Mouse (Mus musculus) liver, embryonic 16.5 days (tissue): ENCODE measurements around the gene Ptprc. TPM values are rescaled to one million over a fixed set of nuclear protein-coding genes. Genes with fewer than 3 reads are reported as not detected.

Experiments
- ATAC-seq: fragments of 200-750 bp; cut with Nextera tagmentation; 2 replicates; pipeline ENCODE4 v1.8.0; 2017; ENCODE audit warnings: low read depth, mild to moderate bottlenecking, moderate number of reproducible peaks, moderate library complexity
- H3K27ac ChIP-seq: fragments of 300-500 bp; sonication (generic); 2 replicates; pipeline ENCODE4 v1.5.1; 2014; ENCODE audit warnings: mild to moderate bottlenecking, low read length
- H3K27me3 ChIP-seq: fragments of 300-500 bp; sonication (generic); 2 replicates; pipeline ENCODE4 v1.6.1; 2014; ENCODE audit warnings: low read depth, low read length, mixed read lengths; ENCODE audit not compliant: control insufficient read depth, insufficient read depth
- H3K36me3 ChIP-seq: fragments of 300-500 bp; sonication (generic); 2 replicates; pipeline ENCODE4 v1.6.1; 2014; ENCODE audit warnings: mild to moderate bottlenecking; ENCODE audit not compliant: control insufficient read depth, insufficient read depth
- H3K4me1 ChIP-seq: fragments of 300-500 bp; sonication (generic); 2 replicates; pipeline ENCODE4 v1.6.1; 2014; ENCODE audit warnings: low read depth, low read length, mixed read lengths; ENCODE audit not compliant: control insufficient read depth
- H3K4me2 ChIP-seq: fragments of 300-500 bp; sonication (generic); 2 replicates; pipeline ENCODE4 v1.6.1; 2014; ENCODE audit warnings: low read depth, low read length, mixed read lengths
- H3K4me3 ChIP-seq: fragments of 300-500 bp; sonication (generic); 2 replicates; pipeline ENCODE4 v1.5.1; 2014; ENCODE audit warnings: low read depth, mild to moderate bottlenecking, low read length
- H3K9ac ChIP-seq: fragments of 300-500 bp; sonication (generic); 2 replicates; pipeline ENCODE4 v1.6.1; 2014; ENCODE audit warnings: low read depth, low read length
- H3K9me3 ChIP-seq: fragments of 300-500 bp; sonication (generic); replicated peaks from 2 replicates; pipeline ENCODE4 v1.6.1; 2016; ENCODE audit warnings: low read length; ENCODE audit not compliant: control insufficient read depth
- WGBS: fragments of 180-500 bp; shearing (Covaris S2); extraction: QIAGEN DNeasy Blood & Tissue Kit; methylation state at CpG from one replicate; pipeline ENCODE4 v1.1.7; 2014; ENCODE audit not compliant: insufficient replicate concordance; 5-methylcytosine and 5-hydroxymethylcytosine counted together
- polyA plus RNA-seq: library from polyadenylated mRNA; unstranded; fragments of >200 nt; fragmentation: Nextera tagmentation; extraction: Ambion mirVana; gene quantifications from 2 replicates; pipeline ENCODE4 v1.2.1, GENCODE M21; 2015

Gene Ptprc
- polyA plus RNA-seq, 1 experiment from 2014 or later = 8.9 TPM

GRCm38 (mm10) chr1:138137696-138138095 lies 37.8 kb downstream of the Ptprc start:
- no peak overlapping the region for H3K4me3 ChIP-seq
- no peaks in the 10 kb centered on the region for H3K36me3 ChIP-seq
- H3K9me3 ChIP-seq = no peaks in the 10 kb centered on the region
- H3K27me3 ChIP-seq = no peaks in the 10 kb centered on the region
- no peak overlapping the region for H3K27ac ChIP-seq
- 63% methylated on average over 4 of the region's 4 CpGs for WGBS
- no peaks in the 10 kb centered on the region for H3K4me1 ChIP-seq
- H3K9ac ChIP-seq = no peak overlapping the region
- no peak overlapping the region for H3K4me2 ChIP-seq
- no peak for ATAC-seq

GRCm38 (mm10) chr1:138137024-138137577 lies 38.4 kb downstream of the Ptprc start:
- Histone ChIP-seq H3K27me3 (no peaks in the 10 kb centered on the region), H3K4me2 (no peak overlapping the region), H3K36me3 (no peaks in the 10 kb centered on the region), H3K9me3 (no peaks in the 10 kb centered on the region), H3K9ac (no peak overlapping the region), H3K27ac (no peak overlapping the region), H3K4me3 (no peak overlapping the region), H3K4me1 (no peaks in the 10 kb centered on the region)
- no peak for ATAC-seq
- WGBS = 60% methylated on average over 6 of the region's 6 CpGs

GRCm38 (mm10) chr1:138136373-138136779 lies 39.1 kb downstream of the Ptprc start:
- WGBS = 8% methylated on average over 17 of the region's 17 CpGs
- ATAC-seq = peak; percentile 70
- Histone ChIP-seq H3K4me2 (peak overlapping the region; percentile 30), H3K9ac (no peak overlapping the region), H3K36me3 (no peaks in the 10 kb centered on the region), H3K27ac (0 out of 2 replicates have a peak overlapping the region, but pooled peaks have one; percentile 21), H3K27me3 (no peaks in the 10 kb centered on the region), H3K9me3 (no peaks in the 10 kb centered on the region), H3K4me3 (0 out of 2 replicates have a peak overlapping the region, but pooled peaks have one; percentile 16), H3K4me1 (no peaks in the 10 kb centered on the region)

- Histone ChIP-seq H3K4me1 (no peaks in the 10 kb centered on the region), H3K9ac (no peak overlapping the region), H3K4me2 (peak overlapping the region; percentile 30), H3K9me3 (no peaks in the 10 kb centered on the region), H3K4me3 (0 out of 2 replicates have a peak overlapping the region, but pooled peaks have one; percentile 16), H3K27me3 (no peaks in the 10 kb centered on the region), H3K36me3 (no peaks in the 10 kb centered on the region), H3K27ac (0 out of 2 replicates have a peak overlapping the region, but pooled peaks have one; percentile 21)
- 36% methylated on average over 9 of the region's 9 CpGs for WGBS
- ATAC-seq = no peak
Measured at GRCm38 (mm10) chr1:138135637-138136372, 39.7 kb downstream of the Ptprc start.

- Histone ChIP-seq H3K4me1 (no peaks in the 10 kb centered on the region), H3K27ac (no peak overlapping the region), H3K4me2 (no peak overlapping the region), H3K27me3 (no peaks in the 10 kb centered on the region), H3K36me3 (no peaks in the 10 kb centered on the region), H3K9ac (no peak overlapping the region), H3K4me3 (no peak overlapping the region), H3K9me3 (no peaks in the 10 kb centered on the region)
- no peak for ATAC-seq
Measured at GRCm38 (mm10) chr1:138135117-138135516, 40.4 kb downstream of the Ptprc start.

GRCm38 (mm10) chr1:138134324-138134723 lies 41.2 kb downstream of the Ptprc start:
- 21% methylated on average over 6 of the region's 6 CpGs for WGBS

GRCm38 (mm10) chr1:138131739-138132138 lies 43.8 kb downstream of the Ptprc start:
- no peak for ATAC-seq
- 65% methylated on average over 2 of the region's 2 CpGs for WGBS
- H3K4me1 ChIP-seq = no peaks in the 10 kb centered on the region
- no peak overlapping the region for H3K9ac ChIP-seq
- no peak overlapping the region for H3K27ac ChIP-seq
- H3K9me3 ChIP-seq = no peaks in the 10 kb centered on the region
- no peaks in the 10 kb centered on the region for H3K27me3 ChIP-seq
- no peak overlapping the region for H3K4me3 ChIP-seq
- no peak overlapping the region for H3K4me2 ChIP-seq
- no peaks in the 10 kb centered on the region for H3K36me3 ChIP-seq

More at GRCm38 (mm10) chr1:138134324-138134723, 41.2 kb downstream of the Ptprc start:
- no peak for ATAC-seq
- Histone ChIP-seq H3K27ac (no peak overlapping the region), H3K9ac (no peak overlapping the region), H3K36me3 (no peaks in the 10 kb centered on the region), H3K4me1 (no peaks in the 10 kb centered on the region), H3K4me3 (no peak overlapping the region), H3K27me3 (no peaks in the 10 kb centered on the region), H3K9me3 (no peaks in the 10 kb centered on the region), H3K4me2 (no peak overlapping the region)

- Histone ChIP-seq H3K9me3 (no peaks in the 10 kb centered on the region), H3K36me3 (no peaks in the 10 kb centered on the region), H3K4me1 (no peaks in the 10 kb centered on the region), H3K4me2 (no peak overlapping the region), H3K4me3 (no peak overlapping the region), H3K9ac (no peak overlapping the region), H3K27me3 (no peaks in the 10 kb centered on the region), H3K27ac (no peak overlapping the region)
- WGBS = 38% methylated on average over 4 of the region's 4 CpGs
- no peak for ATAC-seq
Measured at GRCm38 (mm10) chr1:138130145-138130544, 45.4 kb downstream of the Ptprc start.

- 62% methylated on average over 8 of the region's 8 CpGs for WGBS
- Histone ChIP-seq H3K27me3 (no peaks in the 10 kb centered on the region), H3K27ac (no peak overlapping the region), H3K9me3 (no peaks in the 10 kb centered on the region), H3K4me3 (no peak overlapping the region), H3K4me2 (no peak overlapping the region), H3K9ac (no peak overlapping the region), H3K4me1 (no peaks in the 10 kb centered on the region), H3K36me3 (no peaks in the 10 kb centered on the region)
- no peak for ATAC-seq
Measured at GRCm38 (mm10) chr1:138126843-138127242, 48.7 kb downstream of the Ptprc start.
